Mouse (Mus musculus) embryonic fibroblast, embryonic 13.5 days (primary cell): ENCODE results near the gene Gzmk.

Experiments used
- CTCF ChIP-seq: IDR thresholded peaks from 2 replicates; pipeline ENCODE4 v1.5.1; 2011; ENCODE audit warnings: mild to moderate bottlenecking, control low read depth, low read length, moderate library complexity, borderline replicate concordance; ENCODE audit not compliant: insufficient read depth
- POLR2A ChIP-seq: IDR thresholded peaks from 2 replicates; pipeline ENCODE4 v1.6.1; 2011; ENCODE audit warnings: low read depth, mild to moderate bottlenecking, control low read depth, low read length, moderate library complexity

GRCm38 (mm10) chr13:113183310-113183709 lies 42.4 kb downstream of the Gzmk start:
- TF ChIP-seq CTCF (no peak), POLR2A (no peak)
